Mouse (Mus musculus) megakaryocyte-erythroid progenitor cell, adult 5 weeks (primary cell): ENCODE data around the gene Slc35a2. TPM values are rescaled to one million over a fixed set of nuclear protein-coding genes. Genes with fewer than 3 reads are reported as not detected.

Experiments used
- polyA plus RNA-seq: library from polyadenylated mRNA; stranded (reverse); fragments of >175 nt; gene quantifications from 2 replicates; pipeline ENCODE4 v1.2.3, GENCODE M21; 2012

Slc35a2 gene
- 43.2 and 61.9 TPM in 2 replicates for polyA plus RNA-seq

DNA sequence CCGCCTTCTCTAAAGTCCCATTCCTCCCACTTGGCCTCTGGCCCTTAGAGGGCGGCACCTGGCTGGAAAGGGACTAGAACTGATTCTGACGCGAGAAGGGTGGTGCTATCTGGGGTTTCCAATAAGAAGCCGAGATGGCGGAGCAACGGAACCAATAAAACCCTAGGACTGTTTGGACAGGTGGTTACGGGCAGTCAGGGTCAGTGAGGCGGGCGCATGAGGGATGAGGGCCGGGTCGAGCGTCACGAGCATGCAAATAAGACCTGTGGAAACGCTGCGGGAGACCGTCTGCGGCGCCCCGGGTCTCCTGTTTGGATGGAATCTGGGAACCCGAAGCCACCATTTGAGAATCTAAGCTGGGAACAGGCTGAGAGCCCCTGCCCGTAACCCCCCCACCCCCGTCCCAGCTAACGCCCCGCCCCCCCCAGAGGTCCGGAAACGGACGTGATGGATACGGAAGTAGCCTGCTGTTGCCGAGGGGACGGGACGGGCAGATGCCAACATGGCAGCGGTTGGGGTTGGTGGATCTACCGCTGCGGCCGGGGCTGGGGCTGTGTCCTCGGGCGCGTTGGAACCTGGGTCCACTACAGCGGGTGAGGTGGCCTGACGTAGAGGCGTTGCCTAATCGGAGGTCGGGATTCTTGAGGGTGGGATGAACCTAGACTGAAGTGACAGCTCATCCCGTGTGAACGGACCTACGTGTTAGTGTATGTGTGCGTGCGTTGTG lies at the start of gene Slc35a2:
Gene Slc35a2, plus strand, starts transcription at position 188 of the 727 bp plus-strand sequence.

DNA sequence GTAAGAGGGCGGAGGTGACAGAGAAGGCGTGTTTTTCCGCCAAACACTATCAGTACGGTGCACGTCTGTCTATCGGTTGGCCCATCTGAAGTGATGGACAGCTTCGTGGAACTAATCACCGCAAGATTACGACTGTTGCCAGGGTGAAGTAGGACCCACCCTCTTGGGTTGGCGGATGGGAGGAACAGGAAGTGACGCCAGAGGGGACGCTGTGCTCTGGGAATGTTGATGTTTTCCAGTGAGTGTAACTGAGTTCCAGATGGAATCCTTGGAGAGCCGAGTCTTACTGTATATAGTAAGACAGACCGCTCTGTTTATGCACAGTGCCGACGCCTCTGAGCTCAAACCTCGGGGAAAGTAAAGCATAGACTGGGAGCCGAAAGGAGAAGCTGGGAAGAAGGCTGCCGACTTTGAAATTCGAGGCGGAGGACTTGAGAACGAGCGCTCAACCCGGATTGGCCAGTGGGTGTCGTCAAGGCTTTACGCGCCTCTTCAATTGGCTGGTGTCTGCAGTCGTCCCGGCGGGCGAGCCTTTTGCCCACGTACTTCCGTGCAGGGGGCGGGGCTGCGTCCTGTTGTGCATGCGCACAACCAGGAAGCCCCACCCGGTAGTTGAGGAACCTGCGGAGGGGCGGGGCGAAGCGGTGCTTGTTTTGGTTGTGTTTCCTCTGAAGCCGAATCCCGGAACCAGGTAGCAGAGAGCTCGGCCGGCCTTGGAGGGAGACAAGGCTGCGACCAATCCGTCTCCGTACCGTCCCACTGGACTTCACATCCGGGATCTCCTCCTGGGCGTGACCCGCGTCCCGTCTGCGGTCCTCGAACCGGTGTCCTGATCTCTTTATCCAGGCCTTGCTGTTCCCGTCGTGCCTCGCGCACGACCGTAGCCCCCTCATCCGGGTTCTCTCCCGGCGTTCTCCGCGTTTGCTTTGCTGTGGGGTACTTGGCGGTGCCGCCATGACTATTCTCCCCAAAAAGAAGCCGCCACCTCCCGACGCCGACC lies 42.4 kb upstream of the Slc35a2 start, which contains the start of gene Otud5:
Gene Otud5, plus strand, starts transcription at position 202 of the 1,000 bp plus-strand sequence.

DNA sequence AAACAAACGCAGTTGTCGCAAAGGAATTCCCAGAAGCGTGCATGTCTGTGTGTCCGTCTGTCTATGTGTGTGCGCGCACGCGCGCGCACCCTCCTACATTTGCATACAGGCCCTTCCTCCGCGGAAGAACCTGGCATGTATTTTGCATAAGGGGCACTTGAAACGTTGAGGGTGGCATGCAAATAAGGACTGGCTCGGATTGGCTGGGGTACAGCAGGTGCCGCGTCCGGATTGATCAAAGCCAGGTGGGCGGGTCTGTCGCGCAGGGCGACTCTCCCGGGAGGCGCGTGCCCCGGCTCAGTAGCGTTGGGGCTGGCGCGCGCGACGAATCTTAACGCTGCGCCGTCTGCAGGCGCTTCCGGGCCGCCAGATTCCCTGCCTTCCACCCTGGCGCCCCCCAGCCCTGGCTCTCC lies 5.8 kb upstream of the Slc35a2 start, which contains the start of gene Pim2:
Gene Pim2, plus strand, starts transcription at position 256 of the 413 bp plus-strand sequence.

DNA sequence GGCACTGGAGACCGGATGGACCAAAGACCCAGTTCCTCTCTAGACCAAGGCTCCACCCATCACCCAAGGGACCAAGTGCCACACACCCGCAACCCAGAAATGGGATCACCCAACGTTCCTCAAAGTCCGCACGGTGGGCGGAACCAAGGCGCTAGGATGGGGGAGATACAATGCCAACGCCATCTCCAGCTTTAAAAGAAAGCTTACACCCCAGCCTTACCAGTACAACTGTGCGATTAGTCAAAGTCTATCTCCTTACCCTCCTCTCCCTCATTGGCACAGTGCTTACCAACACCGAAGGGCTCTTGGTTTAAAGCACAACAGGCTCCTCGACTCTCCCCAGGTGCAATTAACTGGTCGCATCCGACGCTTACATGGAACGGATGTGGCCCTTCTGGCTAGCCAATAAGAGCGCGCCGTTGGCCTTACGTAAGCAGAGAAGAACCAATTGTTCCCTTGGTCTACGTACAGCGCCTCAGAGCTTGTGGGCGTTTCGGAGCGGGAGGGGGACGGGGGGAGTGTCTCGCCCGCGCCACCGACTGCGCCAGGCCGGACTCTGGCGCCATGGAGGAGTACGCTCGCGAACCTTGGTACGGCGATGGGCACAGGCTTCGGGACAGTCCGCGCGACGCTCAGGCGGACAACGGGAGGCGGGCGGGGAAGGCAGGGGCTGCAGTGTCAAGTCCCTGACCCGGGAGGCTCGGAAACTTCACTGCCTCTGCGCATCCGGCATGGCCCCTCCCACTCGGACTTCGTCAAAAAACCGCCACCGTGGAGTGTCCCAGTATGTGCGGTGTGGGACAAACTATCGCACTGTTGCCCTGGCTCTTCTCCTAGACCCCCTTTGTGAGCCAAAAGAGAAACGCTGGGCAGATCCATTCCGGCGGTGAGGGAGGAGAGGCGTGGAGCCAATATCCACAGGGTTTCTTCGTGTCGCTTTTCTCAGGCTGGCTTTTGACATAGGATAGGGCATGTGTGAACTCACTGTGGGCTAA lies 15.3 kb downstream of the Slc35a2 start, which contains the start of the genes Pqbp1 and Timm17b:
Gene Pqbp1, minus strand, starts transcription at position 390 of the 995 bp plus-strand sequence.
Gene Timm17b, plus strand, starts transcription at position 478 of the 995 bp plus-strand sequence.

DNA sequence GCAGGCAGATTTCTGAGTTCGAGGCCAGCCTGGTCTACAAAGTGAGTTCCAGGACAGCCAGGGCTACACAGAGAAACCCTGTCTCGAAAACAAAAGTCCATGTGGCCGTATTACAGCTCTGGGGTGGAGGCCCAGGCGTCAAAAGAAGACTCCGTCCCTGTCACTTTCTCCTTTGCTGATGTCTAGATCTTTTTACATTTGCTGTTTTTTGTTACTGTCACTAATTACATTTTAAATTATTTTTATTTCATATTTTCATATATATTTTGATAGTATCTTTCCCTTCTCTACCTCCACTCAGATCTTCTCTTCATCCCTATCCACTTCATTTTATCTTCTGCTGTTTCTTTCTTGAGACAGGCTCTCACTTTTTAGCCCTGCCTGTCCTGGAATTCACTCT lies 23.9 kb downstream of the Slc35a2 start, which contains the start of gene Gm10491:
Gene Gm10491, minus strand, starts transcription at position 101 of the 400 bp plus-strand sequence.

DNA sequence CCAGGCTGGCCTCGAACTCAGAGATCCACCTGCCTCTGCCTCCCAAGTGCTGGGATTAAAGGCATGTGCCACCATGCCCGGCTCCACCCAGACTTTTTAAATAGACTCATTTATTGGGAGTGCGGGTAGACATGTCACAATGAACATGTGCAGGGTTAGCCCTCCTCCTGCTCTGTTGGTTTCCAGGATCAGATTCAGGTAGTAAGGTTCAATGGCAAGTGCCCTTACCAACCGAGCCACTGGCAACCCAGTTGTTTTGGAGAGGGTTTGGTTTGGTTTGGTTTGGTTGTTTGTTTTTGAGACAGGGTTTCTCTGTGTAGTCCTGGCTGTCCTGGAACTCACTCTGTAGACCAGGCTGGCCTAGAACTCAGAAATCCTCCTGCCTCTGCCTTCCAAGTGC lies 25.4 kb downstream of the Slc35a2 start, which contains the start of gene Gm10490:
Gene Gm10490, plus strand, starts transcription at position 301 of the 400 bp plus-strand sequence.

DNA sequence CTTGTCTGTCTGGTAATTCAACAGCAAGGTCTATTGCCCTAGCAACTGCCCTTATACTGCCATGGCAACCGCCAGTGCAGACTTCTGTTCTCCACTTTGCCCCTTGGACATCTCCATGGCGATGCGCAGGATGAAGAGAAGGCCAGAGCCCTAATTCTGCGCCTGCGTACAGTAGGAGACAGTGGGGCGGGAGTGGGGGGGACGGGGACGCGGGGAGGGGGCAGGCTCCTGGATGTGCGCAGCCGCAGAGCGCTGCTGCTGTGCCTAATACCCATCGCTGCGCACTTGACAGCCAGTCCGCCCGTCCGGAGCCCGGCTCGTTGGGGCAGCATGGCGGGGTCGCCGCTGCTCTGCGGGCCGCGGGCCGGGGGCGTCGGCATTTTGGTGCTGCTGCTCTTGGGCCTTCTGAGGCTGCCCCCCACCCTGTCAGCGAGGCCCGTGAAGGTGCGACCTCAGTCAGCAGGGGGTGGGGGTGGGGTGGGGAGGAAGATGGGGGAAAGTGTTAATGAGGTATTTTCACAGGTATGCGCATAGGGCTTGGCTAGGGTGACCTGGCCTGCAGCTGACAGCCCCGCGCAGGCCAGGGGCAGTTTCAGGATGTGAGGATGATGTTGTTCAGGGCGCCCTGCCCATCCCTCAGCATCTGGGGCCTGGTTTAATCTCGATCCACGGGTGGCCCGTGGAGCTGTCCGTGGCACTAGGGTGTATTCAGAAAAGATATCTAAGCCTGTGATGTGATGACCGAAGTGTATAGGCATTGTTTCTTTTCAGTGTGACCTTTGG lies 36.0 kb downstream of the Slc35a2 start, which contains the start of gene Pcsk1n:
Gene Pcsk1n, plus strand, starts transcription at position 222 of the 783 bp plus-strand sequence.

DNA sequence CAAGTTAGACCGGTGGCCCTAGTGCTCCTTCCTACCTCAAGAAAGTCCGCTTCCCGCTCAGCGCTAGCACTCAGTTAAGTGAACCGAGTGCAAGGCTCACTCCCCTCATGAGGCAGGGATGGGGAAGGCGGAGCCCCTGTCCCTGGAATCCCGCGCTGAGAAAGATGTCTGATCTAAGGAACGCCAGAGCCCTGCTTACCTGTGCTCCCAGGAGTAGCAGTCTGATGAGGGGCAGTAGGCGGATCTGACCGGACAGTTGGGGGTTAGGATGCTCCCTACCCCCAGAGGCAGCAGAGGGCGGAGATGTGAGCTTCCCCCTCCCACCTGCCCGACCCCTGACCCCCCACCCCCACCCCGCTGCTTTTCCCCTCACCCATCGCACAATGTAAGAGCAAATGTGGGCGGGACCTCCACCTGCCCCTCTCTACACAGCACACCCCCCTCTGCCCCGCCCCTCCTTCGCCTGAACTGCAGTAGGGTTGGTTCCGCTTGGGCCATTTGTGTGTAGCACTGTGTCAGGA lies 44.5 kb downstream of the Slc35a2 start, which contains the start of gene Eras:
Gene Eras, minus strand, starts transcription at position 338 of the 521 bp plus-strand sequence.

Other genes with a start within 250 kb of the Slc35a2 start
- 0.37 and 0.49 TPM in 2 replicates for gene Syp, start 245.6 kb upstream of the Slc35a2 start, polyA plus RNA-seq
- gene Prickle3, start 226.8 kb upstream of the Slc35a2 start, polyA plus RNA-seq: 21.9 and 25.7 TPM in 2 replicates
- 78.6 and 85.3 TPM in 2 replicates for gene Plp2, start 212.6 kb upstream of the Slc35a2 start, polyA plus RNA-seq
- 0.02 and 0.16 TPM in 2 replicates for gene Magix, start 202.8 kb upstream of the Slc35a2 start, polyA plus RNA-seq
- gene Gpkow, start 186.9 kb upstream of the Slc35a2 start, polyA plus RNA-seq: 7.6 and 9.3 TPM in 2 replicates
- gene Wdr45, start 169.7 kb upstream of the Slc35a2 start, polyA plus RNA-seq: 29.1 and 38.9 TPM in 2 replicates
- 5.4 and 5.5 TPM in 2 replicates for gene Gm45208, start 161.8 kb upstream of the Slc35a2 start, polyA plus RNA-seq
- gene Praf2, start 155.6 kb upstream of the Slc35a2 start, polyA plus RNA-seq: 13.0 and 14.3 TPM in 2 replicates
- 9.2 and 12.0 TPM in 2 replicates for gene Ccdc120, start 133.1 kb upstream of the Slc35a2 start, polyA plus RNA-seq
- gene Tfe3, start 121.5 kb upstream of the Slc35a2 start, polyA plus RNA-seq: 35.0 and 39.3 TPM in 2 replicates
- gene Gripap1, start 94.3 kb upstream of the Slc35a2 start, polyA plus RNA-seq: 30.7 and 49.9 TPM in 2 replicates
- 0.55 and 0.57 TPM in 2 replicates for gene Kcnd1, start 61.7 kb upstream of the Slc35a2 start, polyA plus RNA-seq
- gene Otud5, start 42.7 kb upstream of the Slc35a2 start, polyA plus RNA-seq: 82.6 and 87.6 TPM in 2 replicates
- 24.2 and 25.3 TPM in 2 replicates for gene Pim2, start 5.8 kb upstream of the Slc35a2 start, polyA plus RNA-seq
- 168 and 179 TPM in 2 replicates for gene Pqbp1, start 15.2 kb downstream of the Slc35a2 start, polyA plus RNA-seq
- gene Timm17b, start 15.3 kb downstream of the Slc35a2 start, polyA plus RNA-seq: 115 and 120 TPM in 2 replicates
- gene Gm10491, start 23.8 kb downstream of the Slc35a2 start, polyA plus RNA-seq: not detected in 2 replicates
- not detected in 2 replicates for gene Gm10490, start 25.5 kb downstream of the Slc35a2 start, polyA plus RNA-seq
- gene Pcsk1n, start 35.8 kb downstream of the Slc35a2 start, polyA plus RNA-seq: 0.06 TPM in 2 replicates
- gene Eras, start 44.6 kb downstream of the Slc35a2 start, polyA plus RNA-seq: not detected in 2 replicates
- 8.0 and 10.3 TPM in 2 replicates for gene Hdac6, start 63.9 kb downstream of the Slc35a2 start, polyA plus RNA-seq
- 28.0 and 45.7 TPM in 2 replicates for gene Gata1, start 94.0 kb downstream of the Slc35a2 start, polyA plus RNA-seq
- not detected in 2 replicates for gene Glod5, start 134.5 kb downstream of the Slc35a2 start, polyA plus RNA-seq
- gene Suv39h1, start 190.7 kb downstream of the Slc35a2 start, polyA plus RNA-seq: 20.0 and 21.1 TPM in 2 replicates
- gene Was, start 206.5 kb downstream of the Slc35a2 start, polyA plus RNA-seq: 231 and 266 TPM in 2 replicates
- gene Wdr13, start 248.9 kb downstream of the Slc35a2 start, polyA plus RNA-seq: 36.2 and 54.9 TPM in 2 replicates